ENCODE assay signal across 12 mouse cellular contexts in the genomic region with DNA sequence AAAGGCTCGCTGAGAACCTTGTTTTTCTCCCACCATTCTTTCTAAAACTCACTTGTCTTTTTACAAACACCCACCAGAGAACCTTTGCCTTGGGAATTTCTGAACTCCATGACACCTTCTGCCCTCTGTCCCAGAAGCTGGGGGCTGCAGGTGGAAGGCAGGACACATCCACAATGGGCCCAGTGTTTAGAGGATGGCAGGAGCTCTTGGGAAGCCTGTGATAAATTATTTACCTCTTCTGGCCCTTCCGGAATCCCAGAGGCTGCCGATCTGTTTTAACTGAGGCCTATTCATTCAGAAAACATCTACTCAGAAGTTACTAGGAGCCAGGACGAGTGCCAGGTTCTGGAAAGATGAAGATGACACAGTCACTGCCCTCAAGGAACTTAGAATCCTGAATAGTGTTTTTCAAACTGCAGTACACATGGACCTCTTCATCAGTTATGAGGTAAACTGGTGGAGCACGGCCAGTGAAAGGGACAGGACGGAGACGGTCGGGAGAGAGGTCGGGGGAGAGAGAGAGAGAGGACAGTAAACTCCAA.
A peak's percentile ranks its signal among the peaks of the same experiment; 100 is the strongest.
DNase-seq lines count a peak whose midpoint lies in the region; ATAC-seq and TF ChIP-seq lines count a peak whose summit lies in the region.
"Had no signal": no experiment of that assay in that cellular context is flagged by ENCODE, and none has a peak within 500 bp of the region (broad histone marks: within the 10 kb centered on the region; RNA-seq: fewer than 3 reads in every experiment).

No protein-coding gene starts in this region.

- peaks cover 7% of the 10 kb centered on the region; the same call in 1 of the 2 replicates for H3K4me1 ChIP-seq in forebrain, postnatal 0 days (ENCODE audit: insufficient read depth)
- H3K4me1 ChIP-seq in forebrain, embryonic 16.5 days (replicated peaks; ENCODE audit: control insufficient read depth, insufficient read depth, low read length) = peaks cover 16% of the 10 kb centered on the region
- no peaks in the 10 kb centered on the region for H3K4me1 ChIP-seq in lung, embryonic 14.5 days (ENCODE audit: insufficient read depth)
- peaks cover 35% of the 10 kb centered on the region for H3K4me1 ChIP-seq in kidney, embryonic 14.5 days (ENCODE audit: control insufficient read depth, insufficient read depth, low read length)
- H3K4me1 ChIP-seq in neural tube, embryonic 14.5 days (ENCODE audit: control insufficient read depth, insufficient read depth, low read length) = no peaks in the 10 kb centered on the region

- no peaks in the 10 kb centered on the region for H3K27me3 ChIP-seq in forebrain, postnatal 0 days (ENCODE audit: insufficient read depth, low read length)
- H3K27me3 ChIP-seq in forebrain, embryonic 16.5 days (replicated peaks; ENCODE audit: control insufficient read depth, insufficient read depth, low read length) = no peaks in the 10 kb centered on the region
- H3K27me3 ChIP-seq in lung, embryonic 14.5 days (ENCODE audit: insufficient read depth, low read length) = no peaks in the 10 kb centered on the region
- no peaks in the 10 kb centered on the region for H3K27me3 ChIP-seq in kidney, embryonic 14.5 days (ENCODE audit: control insufficient read depth, insufficient read depth, low read length)
- no peaks in the 10 kb centered on the region for H3K27me3 ChIP-seq in neural tube, embryonic 14.5 days (ENCODE audit: control insufficient read depth, insufficient read depth, low read length)
- H3K27me3 ChIP-seq: embryonic facial prominence, embryonic 13.5 days; neural tube, embryonic 12.5 days had no signal

- no peak overlapping the region for H3K4me3 ChIP-seq in forebrain, postnatal 0 days (ENCODE audit: low read depth, low read length)
- H3K4me3 ChIP-seq in forebrain, embryonic 16.5 days (replicated peaks; ENCODE audit: low read length) = no peak overlapping the region
- no peak overlapping the region for H3K4me3 ChIP-seq in lung, embryonic 14.5 days (ENCODE audit: low read depth, low read length)
- H3K4me3 ChIP-seq in kidney, embryonic 14.5 days (ENCODE audit: low read length) = no peak overlapping the region
- H3K4me3 ChIP-seq in neural tube, embryonic 14.5 days (ENCODE audit: low read depth, low read length) = no peak overlapping the region
- H3K4me3 ChIP-seq: embryonic facial prominence, embryonic 13.5 days; neural tube, embryonic 12.5 days had no signal

- no peak overlapping the region for H3K9ac ChIP-seq in forebrain, postnatal 0 days
- no peak overlapping the region for H3K9ac ChIP-seq in forebrain, embryonic 16.5 days (replicated peaks; ENCODE audit: low read depth, low read length)
- H3K9ac ChIP-seq in lung, embryonic 14.5 days = 0 out of 2 replicates have a peak overlapping the region, but pooled peaks have one; percentile 3
- H3K9ac ChIP-seq in kidney, embryonic 14.5 days (ENCODE audit: low read depth, low read length) = no peak overlapping the region
- no peak overlapping the region for H3K9ac ChIP-seq in neural tube, embryonic 14.5 days (replicated peaks; ENCODE audit: low read depth, low read length)
- H3K9ac ChIP-seq: embryonic facial prominence, embryonic 13.5 days; neural tube, embryonic 12.5 days had no signal

- peaks cover 5% of the 10 kb centered on the region; the same call in 1 of the 2 replicates for H3K36me3 ChIP-seq in forebrain, postnatal 0 days (ENCODE audit: insufficient read depth)
- H3K36me3 ChIP-seq in forebrain, embryonic 16.5 days (ENCODE audit: control insufficient read depth, insufficient read depth) = no peaks in the 10 kb centered on the region
- H3K36me3 ChIP-seq in lung, embryonic 14.5 days (ENCODE audit: insufficient read depth) = peaks cover 12% of the 10 kb centered on the region; the same call in 1 of the 2 replicates
- H3K36me3 ChIP-seq in kidney, embryonic 14.5 days (ENCODE audit: control insufficient read depth, insufficient read depth, low read length) = no peaks in the 10 kb centered on the region; the same call in 1 of the 2 replicates
- H3K36me3 ChIP-seq in neural tube, embryonic 14.5 days (ENCODE audit: control insufficient read depth, insufficient read depth, low read length) = no peaks in the 10 kb centered on the region
- H3K36me3 ChIP-seq: neural tube, embryonic 12.5 days had no signal

- 0 out of 2 replicates have a peak, but pooled peaks have one; percentile 18 for ATAC-seq in forebrain, postnatal 0 days
- no peak for ATAC-seq in forebrain, embryonic 16.5 days
- ATAC-seq in lung, embryonic 14.5 days (ENCODE audit: insufficient read depth) = no peak
- no peak for ATAC-seq in kidney, embryonic 14.5 days (ENCODE audit: low FRiP score, low TSS enrichment)
- ATAC-seq in neural tube, embryonic 14.5 days (ENCODE audit: low read depth) = no peak

- no peaks in the 10 kb centered on the region for H3K9me3 ChIP-seq in forebrain, postnatal 0 days (ENCODE audit: low read length)
- no peaks in the 10 kb centered on the region for H3K9me3 ChIP-seq in forebrain, embryonic 16.5 days (ENCODE audit: control insufficient read depth, low read length)
- H3K9me3 ChIP-seq in lung, embryonic 14.5 days (ENCODE audit: low read depth, low read length) = no peaks in the 10 kb centered on the region
- H3K9me3 ChIP-seq in kidney, embryonic 14.5 days (ENCODE audit: control insufficient read depth, low read length) = no peaks in the 10 kb centered on the region
- no peaks in the 10 kb centered on the region for H3K9me3 ChIP-seq in neural tube, embryonic 14.5 days (ENCODE audit: control insufficient read depth, low read length)
- H3K9me3 ChIP-seq: embryonic facial prominence, embryonic 13.5 days; neural tube, embryonic 12.5 days had no signal

- DNase-seq in forebrain, postnatal 0 days = no peak
- no peak for DNase-seq in lung, embryonic 14.5 days
- DNase-seq in lung, postnatal 25 days (ENCODE audit: low spot score) = no peak
- no peak for DNase-seq in adrenal gland, adult 8-10 months
- no peak for DNase-seq in lung, postnatal 10 days
- DNase-seq: right cerebral cortex, postnatal 4 days; thymus, adult 2 months had no signal

- H3K27ac ChIP-seq in forebrain, postnatal 0 days (ENCODE audit: low read depth, low read length) = no peak overlapping the region
- H3K27ac ChIP-seq in forebrain, embryonic 16.5 days (ENCODE audit: low read length) = no peak overlapping the region
- H3K27ac ChIP-seq in lung, embryonic 14.5 days (ENCODE audit: low read depth) = peak overlapping the region; percentile 56; the same call in 1 of the 2 replicates
- H3K27ac ChIP-seq in kidney, embryonic 14.5 days (ENCODE audit: low read depth, low read length) = peak overlapping the region; percentile 72
- peak overlapping the region; percentile 55; the same call in 1 of the 2 replicates for H3K27ac ChIP-seq in neural tube, embryonic 14.5 days (ENCODE audit: low read depth, low read length)
- H3K27ac ChIP-seq: neural tube, embryonic 12.5 days had no signal

- no peak overlapping the region for H3K4me2 ChIP-seq in forebrain, postnatal 0 days (ENCODE audit: low read depth)
- H3K4me2 ChIP-seq in forebrain, embryonic 16.5 days (ENCODE audit: low read length) = no peak overlapping the region
- no peak overlapping the region for H3K4me2 ChIP-seq in lung, embryonic 14.5 days
- H3K4me2 ChIP-seq in kidney, embryonic 14.5 days (replicated peaks; ENCODE audit: low read depth, low read length) = no peak overlapping the region
- H3K4me2 ChIP-seq in neural tube, embryonic 14.5 days (ENCODE audit: low read depth, low read length) = no peak overlapping the region
- H3K4me2 ChIP-seq: embryonic facial prominence, embryonic 13.5 days; neural tube, embryonic 12.5 days had no signal

- no peak for TF ChIP-seq CTCF in forebrain, postnatal 0 days (IDR thresholded peaks at IDR 0.05; ENCODE audit: low read depth)
- no peak for TF ChIP-seq CTCF in lung, embryonic 14.5 days (IDR thresholded peaks at IDR 0.05; ENCODE audit: low read depth)

- 68% methylated on average over 9 of the region's 9 CpGs for WGBS in forebrain, postnatal 0 days
- 78% methylated on average over 9 of the region's 9 CpGs for WGBS in forebrain, embryonic 16.5 days
- 40% methylated on average over 9 of the region's 9 CpGs for WGBS in lung, embryonic 14.5 days
- 32% methylated on average over 9 of the region's 9 CpGs for WGBS in kidney, embryonic 14.5 days
- 46% methylated on average over 9 of the region's 9 CpGs for WGBS in neural tube, embryonic 14.5 days

Comparison
In these comparisons a context has a peak if more than half of its experiments do, and no peak if none do; other contexts are left out.
1. H3K27ac ChIP-seq: peak in lung, embryonic 14.5 days (single experiment), kidney, embryonic 14.5 days (single experiment) and neural tube, embryonic 14.5 days (single experiment); none in forebrain, postnatal 0 days (single experiment) and forebrain, embryonic 16.5 days (single experiment).